Mouse (Mus musculus): ENCODE measurements around the gene 1700016K19Rik. TPM values are rescaled to one million over a fixed set of nuclear protein-coding genes. Genes with fewer than 3 reads are reported as not detected.

The 1700016K19Rik gene
- polyA plus RNA-seq, 1 experiment from 2014 or later, result 0.19 TPM

- DNase-seq (ENCODE audit: low read depth, low spot score), result no peak
- ChIA-PET POLR2A (interaction anchor here (0.6 kb wide), 1 partner anchor 23 kb away, joined by 4 read pairs; no protein-coding TSS in a partner anchor), CTCF (no interaction called here)
- ATAC-seq, result no peak
- in situ Hi-C loops (cut with MboI; ENCODE audit: low pct_unique_long_range_greater_than_20kb), result loop anchor here (10.0 kb wide), 1 partner anchor 396 kb away; the partner anchor contains the start of gene Timm22
- H3K27me3 ChIP-seq, result no peaks in the 10 kb centered on the region
- TF ChIP-seq CTCF (IDR thresholded peaks at IDR 0.05), result no peak
Measured at GRCm38 (mm10) chr11:76009101-76009500, 9.4 kb downstream of the 1700016K19Rik start.

GRCm38 (mm10) chr11:76010838-76011624 is 11.3 kb downstream of the 1700016K19Rik start:
- POLR2A ChIA-PET, result no interaction called here
- TF ChIP-seq CTCF (IDR thresholded peaks at IDR 0.05), result no peak
- ATAC-seq, result no peak
- no peak for DNase-seq (ENCODE audit: low read depth, low spot score)
- CTCF ChIA-PET, result interaction anchor here (1.6 kb wide), 1 partner anchor 10 kb away, joined by 4 read pairs; no protein-coding TSS in a partner anchor
- H3K27me3 ChIP-seq, result no peaks in the 10 kb centered on the region
- in situ Hi-C loops (cut with MboI; ENCODE audit: low pct_unique_long_range_greater_than_20kb), result no loop called here

DNA sequence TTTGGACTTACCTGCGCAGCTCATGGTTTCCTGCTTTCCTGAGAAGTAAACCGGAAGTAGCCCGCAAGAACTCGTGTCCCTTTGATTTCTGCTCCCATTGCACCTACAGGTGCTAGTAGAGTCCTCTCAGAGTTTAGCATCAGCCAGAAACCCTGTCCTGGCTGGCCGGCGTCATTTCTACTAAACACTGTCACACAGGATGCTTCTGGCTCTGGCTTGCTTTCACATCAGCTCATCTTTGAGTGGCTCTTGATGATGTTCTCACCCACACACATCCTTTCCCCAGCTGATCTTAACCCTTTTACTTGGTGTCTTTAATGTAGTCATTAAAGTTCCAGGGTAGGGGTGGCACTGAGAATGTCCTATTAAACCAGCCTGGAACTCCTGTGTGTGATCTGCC is 15.5 kb downstream of the 1700016K19Rik start:
- in situ Hi-C loops (cut with MboI; ENCODE audit: low pct_unique_long_range_greater_than_20kb), result no loop called here
- ChIA-PET CTCF (interaction anchor here (1.8 kb wide), 1 partner anchor 8 kb away, joined by 4 read pairs; no protein-coding TSS in a partner anchor), POLR2A (no interaction called here)
- ATAC-seq, result no peak
- DNase-seq (ENCODE audit: low read depth, low spot score), result no peak
- H3K27me3 ChIP-seq, result no peaks in the 10 kb centered on the region
- TF ChIP-seq CTCF (IDR thresholded peaks at IDR 0.05), result no peak

GRCm38 (mm10) chr11:76015814-76016213 is 16.1 kb downstream of the 1700016K19Rik start:
- no peaks in the 10 kb centered on the region for H3K27me3 ChIP-seq
- in situ Hi-C loops (cut with MboI; ENCODE audit: low pct_unique_long_range_greater_than_20kb), result no loop called here
- CTCF ChIA-PET, result no interaction called here
- DNase-seq (ENCODE audit: low read depth, low spot score) (no peak), ATAC-seq (no peak)
- POLR2A ChIA-PET, result no interaction called here
- no peak for TF ChIP-seq CTCF (IDR thresholded peaks at IDR 0.05)

DNA sequence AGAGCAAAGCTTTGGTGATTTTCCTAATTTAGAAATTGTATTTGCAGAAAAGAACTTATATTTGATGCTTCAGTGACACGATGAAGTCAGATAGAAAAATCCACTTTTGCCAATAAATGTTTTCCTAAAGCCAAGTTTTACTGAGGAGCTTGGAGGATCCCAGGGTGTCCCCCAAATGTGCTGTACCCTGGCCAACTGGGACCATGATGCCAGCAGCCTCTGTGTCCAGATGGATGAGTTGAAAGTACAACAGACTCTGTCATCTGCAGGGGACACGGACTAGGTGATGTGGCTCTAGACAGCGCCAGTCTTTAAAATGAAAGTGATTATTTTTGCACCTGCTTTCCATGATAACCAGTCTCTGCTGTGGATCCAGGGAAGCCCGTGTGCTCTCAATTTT is 20.2 kb downstream of the 1700016K19Rik start:
- no peak for TF ChIP-seq CTCF (IDR thresholded peaks at IDR 0.05)
- ChIA-PET POLR2A (no interaction called here), CTCF (no interaction called here)
- in situ Hi-C loops (cut with MboI; ENCODE audit: low pct_unique_long_range_greater_than_20kb), result no loop called here
- ATAC-seq (no peak), DNase-seq (ENCODE audit: low read depth, low spot score) (no peak)
- H3K27me3 ChIP-seq, result no peaks in the 10 kb centered on the region

GRCm38 (mm10) chr11:76020916-76021315 is 21.2 kb downstream of the 1700016K19Rik start:
- ATAC-seq (no peak), DNase-seq (ENCODE audit: low read depth, low spot score) (no peak)
- H3K27me3 ChIP-seq, result no peaks in the 10 kb centered on the region
- TF ChIP-seq CTCF (IDR thresholded peaks at IDR 0.05), result no peak
- in situ Hi-C loops (cut with MboI; ENCODE audit: low pct_unique_long_range_greater_than_20kb), result no loop called here
- ChIA-PET CTCF (interaction anchor here (0.7 to 1.0 kb wide), 2 partner anchors 10 to 50 kb away, joined by 3 to 4 read pairs; no protein-coding TSS in a partner anchor), POLR2A (interaction anchor here (0.6 kb wide), 1 partner anchor 43 kb away, joined by 3 read pairs; no protein-coding TSS in a partner anchor)

DNA sequence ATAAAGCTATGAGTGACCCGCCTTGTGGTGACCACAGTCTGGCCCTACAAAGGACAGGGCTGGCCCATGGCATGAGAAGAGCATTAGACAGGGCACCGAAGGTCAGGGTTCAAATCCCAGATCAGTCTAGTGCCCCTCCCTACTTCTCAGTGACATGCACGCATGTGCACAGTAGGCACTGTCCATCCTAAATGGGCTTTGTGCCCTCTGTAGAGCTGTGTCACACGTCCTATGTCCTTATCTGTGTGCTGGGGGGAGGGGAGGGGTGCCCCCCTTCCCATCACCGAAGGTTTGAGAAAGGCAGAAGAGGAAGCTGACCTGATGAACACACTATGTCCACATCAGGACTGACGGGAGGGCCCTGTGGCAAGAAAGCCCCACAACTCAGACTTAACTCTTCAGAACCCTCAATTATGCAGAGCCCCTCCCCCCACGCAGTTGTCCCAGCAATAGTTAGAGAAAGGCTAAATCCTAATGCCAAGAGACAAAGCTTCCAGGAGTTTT is 25.4 kb downstream of the 1700016K19Rik start:
- ChIA-PET CTCF (interaction anchor here (1.6 kb wide), 1 partner anchor 11 kb away, joined by 3 read pairs; no protein-coding TSS in a partner anchor), POLR2A (no interaction called here)
- no peak for DNase-seq (ENCODE audit: low read depth, low spot score)
- ATAC-seq, result no peak
- no peaks in the 10 kb centered on the region for H3K27me3 ChIP-seq
- in situ Hi-C loops (cut with MboI; ENCODE audit: low pct_unique_long_range_greater_than_20kb), result no loop called here
- TF ChIP-seq CTCF (IDR thresholded peaks at IDR 0.05), result no peak

GRCm38 (mm10) chr11:76026527-76027138 is 26.9 kb downstream of the 1700016K19Rik start:
- ChIA-PET POLR2A (no interaction called here), CTCF (interaction anchor here (1.6 kb wide), 1 partner anchor 10 kb away, joined by 3 read pairs; no protein-coding TSS in a partner anchor)
- in situ Hi-C loops (cut with MboI; ENCODE audit: low pct_unique_long_range_greater_than_20kb), result no loop called here
- no peaks in the 10 kb centered on the region for H3K27me3 ChIP-seq
- ATAC-seq (no peak), DNase-seq (ENCODE audit: low read depth, low spot score) (no peak)
- TF ChIP-seq CTCF (IDR thresholded peaks at IDR 0.05), result no peak

DNA sequence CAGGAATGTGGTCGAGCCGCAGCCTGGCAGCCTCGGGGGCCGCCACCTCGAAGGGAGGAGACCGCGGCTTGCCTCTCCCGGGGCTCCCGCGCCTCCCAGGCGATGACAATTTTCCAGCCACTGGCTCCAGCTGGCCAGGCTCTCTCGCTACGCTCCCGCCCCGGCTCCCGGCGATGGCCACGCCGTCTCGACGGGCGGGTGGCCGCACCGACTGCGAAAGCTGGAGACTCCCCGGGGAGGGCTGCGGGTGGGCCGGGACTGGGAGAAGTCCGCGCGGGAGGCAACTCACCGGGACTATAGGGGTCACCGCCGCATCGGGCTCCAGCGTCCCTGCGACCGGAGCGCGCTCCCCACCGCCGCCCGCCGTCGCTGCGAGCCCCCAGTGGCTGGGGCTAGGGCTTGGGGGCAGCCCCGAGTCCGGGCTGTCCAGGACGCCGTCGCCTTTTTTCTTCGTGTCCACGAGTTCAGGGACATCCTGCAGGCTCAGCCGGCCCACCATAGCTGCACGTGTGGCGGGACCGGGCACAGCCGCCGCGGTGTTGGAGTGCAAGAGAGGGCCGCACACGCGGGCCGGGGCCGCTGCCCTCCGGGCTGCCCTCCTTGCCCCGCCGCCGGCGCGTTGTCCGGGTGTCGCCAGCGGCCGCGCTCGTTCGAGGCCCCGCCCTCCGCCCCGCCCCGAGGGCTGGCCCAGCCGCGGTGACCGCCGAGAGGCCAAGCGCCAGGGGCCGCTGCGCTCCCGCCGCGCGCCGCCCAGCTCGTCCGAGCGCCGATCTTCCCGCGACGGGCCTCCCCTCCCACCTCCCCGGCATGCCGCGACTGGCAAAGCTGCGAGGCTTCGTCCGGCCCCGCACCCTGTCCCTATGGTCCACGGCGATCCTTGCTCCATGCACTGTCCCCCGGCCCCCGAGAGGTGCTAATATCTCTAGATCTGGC is 27.7 kb downstream of the 1700016K19Rik start, which contains the start of gene Rflnb:
Gene Rflnb, minus strand, starts transcription at position 644 of the 933 bp plus-strand sequence.
- ChIA-PET CTCF (no interaction called here), POLR2A (interaction anchor here (0.9 kb wide), 1 partner anchor 9 kb away, joined by 4 read pairs; no protein-coding TSS in a partner anchor)
- in situ Hi-C loops (cut with MboI; ENCODE audit: low pct_unique_long_range_greater_than_20kb), result no loop called here
- DNase-seq (ENCODE audit: low read depth, low spot score) (no peak), ATAC-seq (peak; percentile 81)
- H3K27me3 ChIP-seq, result peaks cover 2% of the 10 kb centered on the region
- TF ChIP-seq CTCF (IDR thresholded peaks at IDR 0.05), result no peak

DNA sequence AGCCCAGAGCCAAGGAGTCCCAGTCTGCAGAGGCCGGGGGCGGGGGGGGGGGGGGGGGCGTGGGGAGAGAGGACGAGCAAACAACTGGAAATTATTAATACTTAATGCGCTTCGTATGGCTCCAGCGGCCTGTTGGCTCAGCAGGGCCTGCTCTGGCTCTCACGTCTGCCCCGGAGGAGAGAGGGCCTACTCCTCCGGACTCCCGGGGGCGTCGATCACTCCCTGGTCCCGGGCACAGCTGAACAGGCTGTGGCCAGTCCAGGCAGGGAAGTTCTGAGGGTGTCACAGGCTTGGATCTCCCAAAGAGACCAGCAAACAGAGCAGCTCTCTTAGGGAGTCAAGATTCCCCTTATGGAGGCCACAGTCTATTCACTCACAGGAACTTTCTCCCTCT is 28.4 kb downstream of the 1700016K19Rik start:
- TF ChIP-seq CTCF (IDR thresholded peaks at IDR 0.05), result no peak
- ATAC-seq, result no peak
- in situ Hi-C loops (cut with MboI; ENCODE audit: low pct_unique_long_range_greater_than_20kb), result no loop called here

More for the DNA sequence above, 28.4 kb downstream of the 1700016K19Rik start:
- DNase-seq (ENCODE audit: low read depth, low spot score), result no peak
- H3K27me3 ChIP-seq, result peaks cover 5% of the 10 kb centered on the region
- CTCF ChIA-PET, result no interaction called here
- POLR2A ChIA-PET, result interaction anchor here (0.9 kb wide), 1 partner anchor 8 kb away, joined by 4 read pairs; no protein-coding TSS in a partner anchor

Measured in Patski (cell line).